Mouse (Mus musculus): ENCODE measurements around the gene Rhbdd1.

The Rhbdd1 gene

DNA sequence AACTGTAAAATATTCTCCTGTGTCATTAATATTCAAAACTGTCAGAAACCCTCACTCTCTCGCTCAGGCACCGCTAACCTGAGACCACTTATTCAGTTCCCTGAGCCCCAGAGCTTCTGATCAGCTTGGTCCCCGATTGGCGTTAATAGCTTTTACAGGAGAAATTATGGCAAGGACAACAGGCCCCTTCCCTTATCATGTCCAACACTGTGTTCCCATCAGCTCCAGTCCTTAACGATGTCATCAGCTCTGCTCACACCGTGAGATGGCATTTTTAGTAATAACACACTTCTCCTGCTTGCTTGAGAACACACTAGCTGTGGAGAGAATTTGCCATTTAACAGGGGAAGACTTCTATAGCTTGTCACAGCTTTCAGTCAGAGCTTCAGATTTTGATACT, 48.2 kb downstream of the Rhbdd1 start:
- DNase-seq (ENCODE audit: low spot score): no peak

DNA sequence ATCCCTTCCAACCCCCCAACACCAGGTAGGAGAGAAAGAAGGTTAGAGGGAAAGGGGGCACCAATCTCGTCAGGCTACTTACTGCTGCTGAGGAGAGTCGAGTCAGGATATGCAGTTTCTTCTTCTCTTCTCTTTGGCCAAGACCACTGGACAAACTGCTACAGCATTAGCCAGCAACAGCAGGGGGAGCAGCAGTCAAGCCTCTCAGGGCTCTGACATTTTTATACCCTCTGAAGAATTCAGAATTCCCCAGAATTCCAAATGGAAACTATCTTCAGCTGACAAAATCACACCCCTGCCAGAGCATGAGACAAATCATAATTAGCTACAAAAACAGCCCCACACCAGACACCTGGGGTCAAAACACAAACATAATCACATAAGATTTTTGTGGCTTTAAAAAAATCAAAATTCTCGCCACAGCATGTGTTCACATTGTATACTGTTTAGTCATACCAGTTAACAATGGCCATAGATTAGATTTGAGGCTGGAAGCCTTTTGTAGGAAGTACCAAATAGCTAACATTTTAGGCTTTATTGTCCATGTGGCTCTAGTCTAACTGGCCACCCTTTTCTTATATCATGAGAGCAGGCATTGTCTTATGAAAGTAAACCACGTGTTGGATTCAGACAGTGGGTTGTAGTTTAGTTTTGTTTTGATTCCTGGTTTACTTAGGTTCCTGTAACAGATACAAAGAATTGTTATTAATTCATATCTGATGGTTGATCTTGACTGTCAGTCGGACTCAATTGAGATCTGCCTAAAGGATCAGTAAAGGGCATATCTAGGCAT, 55.6 kb downstream of the Rhbdd1 start:
- DNase-seq (ENCODE audit: low spot score): no peak

DNA sequence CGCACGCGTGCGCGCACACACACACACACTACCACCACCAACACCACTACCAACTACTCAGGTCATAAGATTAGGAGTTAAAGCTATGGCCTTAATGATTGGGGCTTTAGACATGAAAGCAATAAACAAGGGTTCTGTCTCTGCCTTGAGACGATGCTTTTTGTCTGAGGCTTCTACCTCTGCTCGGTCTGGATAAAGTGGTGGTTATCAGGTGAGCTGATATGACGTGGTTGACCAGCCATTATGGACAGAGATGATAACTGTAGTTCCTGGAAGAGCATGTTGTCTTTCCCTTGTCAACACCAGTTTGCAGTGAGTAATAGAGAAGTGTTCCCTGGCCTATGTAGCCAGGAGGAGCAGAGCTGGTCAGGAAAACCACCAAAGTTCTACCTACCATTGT, 57.7 kb downstream of the Rhbdd1 start:
- DNase-seq (ENCODE audit: low spot score): no peak

DNA sequence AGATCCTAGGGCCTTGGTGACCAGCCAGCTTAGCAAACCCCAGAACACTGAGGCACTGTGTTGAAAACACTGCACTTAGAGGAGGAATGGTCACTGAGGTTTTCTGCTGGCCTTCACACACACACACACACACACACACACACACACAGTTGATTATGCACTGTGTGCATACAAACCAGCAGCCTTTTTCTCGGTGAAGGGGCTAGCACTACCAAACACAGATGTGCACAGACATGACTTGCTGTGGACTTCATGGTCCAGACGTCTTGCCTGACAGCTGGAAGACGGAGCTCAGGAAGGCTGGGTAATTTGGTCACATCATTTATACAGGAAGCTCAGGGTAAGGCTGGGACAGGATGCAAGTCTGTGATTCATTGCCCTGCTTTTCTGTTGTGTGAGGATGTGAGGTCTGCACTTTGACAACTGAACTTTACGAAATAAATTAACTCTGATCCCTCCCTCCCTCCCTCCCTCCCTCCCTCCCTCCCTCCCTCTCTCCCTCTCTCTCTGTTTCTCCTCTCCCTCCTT, 58.6 kb downstream of the Rhbdd1 start:
- DNase-seq (ENCODE audit: low spot score): no peak

DNA sequence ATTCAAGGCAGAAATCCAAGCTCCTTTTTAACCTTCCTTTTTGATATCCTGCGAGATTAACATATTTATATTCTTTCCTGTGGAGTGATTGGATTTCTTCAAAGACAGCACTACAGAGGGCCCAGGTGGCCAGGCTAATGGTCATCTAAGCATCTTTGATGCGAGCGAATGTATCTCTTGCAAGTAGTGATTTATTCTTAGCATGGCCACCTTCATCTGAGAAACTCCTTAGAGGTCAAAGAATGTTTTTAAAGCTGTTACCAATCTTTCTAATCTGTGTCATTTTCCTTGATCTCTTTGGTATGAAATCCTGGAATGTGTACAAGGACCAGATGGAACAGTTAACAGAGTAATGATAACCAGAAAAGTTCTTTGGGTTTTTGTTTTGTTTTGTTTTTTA, 59.2 kb downstream of the Rhbdd1 start:
- no peak for DNase-seq (ENCODE audit: low spot score)

DNA sequence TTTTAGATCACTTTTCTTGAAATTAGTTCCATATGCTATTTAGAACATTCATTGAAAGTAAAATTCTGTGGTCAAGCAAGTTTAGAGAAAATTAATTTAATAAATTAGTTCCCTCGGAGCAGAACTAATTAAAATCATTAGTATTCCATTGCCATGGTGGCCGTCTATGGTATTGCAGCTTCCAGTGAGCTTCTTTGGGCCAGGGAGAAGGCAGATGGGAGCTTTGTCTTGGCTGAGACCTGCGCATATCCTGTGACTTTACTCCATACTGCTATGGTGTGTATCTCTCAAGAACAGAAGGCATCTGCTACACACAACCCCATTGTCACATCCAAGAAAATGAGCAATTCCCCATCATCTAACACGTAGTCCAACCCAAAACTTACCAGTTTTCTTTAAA, 65.7 kb downstream of the Rhbdd1 start:
- DNase-seq (ENCODE audit: low spot score): no peak

DNA sequence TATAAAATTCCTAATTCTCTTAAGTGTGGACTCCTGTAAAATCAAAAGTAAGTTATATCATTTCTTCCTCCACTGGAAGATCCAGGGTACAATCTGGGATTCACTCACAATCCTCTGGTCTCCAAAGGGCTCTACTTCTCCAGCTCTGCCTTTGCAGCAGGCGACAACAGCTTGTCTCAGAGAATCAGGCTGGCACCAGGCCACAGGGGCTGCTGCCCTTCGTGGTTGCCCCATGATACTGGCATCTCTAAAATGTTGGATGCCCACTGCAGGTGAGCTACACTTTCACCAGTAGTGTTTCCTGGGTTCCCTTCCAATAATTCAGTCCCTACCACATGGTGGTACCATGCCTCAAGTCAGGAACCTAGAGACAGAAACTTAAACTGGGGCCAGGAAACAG, 67.9 kb downstream of the Rhbdd1 start:
- no peak for DNase-seq (ENCODE audit: low spot score)

DNA sequence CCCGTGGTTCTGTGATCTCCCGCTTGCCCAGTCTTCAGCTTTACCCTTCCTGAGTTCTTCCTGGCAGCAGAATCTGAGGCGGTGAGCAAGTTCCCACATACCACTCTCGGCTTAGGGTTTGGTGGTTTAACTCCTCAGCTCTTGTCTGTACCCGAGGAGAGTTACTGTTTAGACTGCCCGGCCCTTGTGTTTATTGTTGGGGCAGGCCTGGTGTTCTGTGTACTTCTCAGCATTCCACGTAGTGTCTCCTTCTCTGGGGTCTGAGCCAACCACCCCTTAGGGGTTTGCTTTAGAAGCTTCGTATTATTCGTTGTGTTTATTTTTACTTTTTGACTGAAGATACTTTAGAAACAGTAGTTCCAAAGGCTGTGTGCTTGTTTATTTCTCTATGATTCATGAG, 68.8 kb downstream of the Rhbdd1 start:
- no peak for DNase-seq (ENCODE audit: low spot score)

DNA sequence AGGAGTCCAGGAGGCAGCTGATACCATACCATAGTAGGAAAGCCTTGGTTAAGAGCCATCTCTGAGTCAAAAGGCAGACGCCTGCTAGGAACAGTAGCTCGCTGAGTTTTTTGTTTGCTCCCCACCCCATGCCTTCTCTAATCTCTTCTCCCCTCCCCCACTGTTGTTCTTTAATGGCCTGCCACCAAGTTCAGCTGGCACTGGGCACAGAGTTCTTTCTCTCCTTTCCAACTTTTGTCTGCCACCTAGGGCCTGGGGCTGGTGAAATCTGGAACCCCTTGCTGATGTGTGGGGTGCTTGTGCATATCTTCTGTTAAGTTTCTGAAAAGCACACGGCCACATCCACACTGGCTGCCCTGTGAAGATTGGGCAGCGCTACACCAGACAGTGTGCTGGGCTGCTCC, 69.6 kb downstream of the Rhbdd1 start:
- no peak for DNase-seq (ENCODE audit: low spot score)

DNA sequence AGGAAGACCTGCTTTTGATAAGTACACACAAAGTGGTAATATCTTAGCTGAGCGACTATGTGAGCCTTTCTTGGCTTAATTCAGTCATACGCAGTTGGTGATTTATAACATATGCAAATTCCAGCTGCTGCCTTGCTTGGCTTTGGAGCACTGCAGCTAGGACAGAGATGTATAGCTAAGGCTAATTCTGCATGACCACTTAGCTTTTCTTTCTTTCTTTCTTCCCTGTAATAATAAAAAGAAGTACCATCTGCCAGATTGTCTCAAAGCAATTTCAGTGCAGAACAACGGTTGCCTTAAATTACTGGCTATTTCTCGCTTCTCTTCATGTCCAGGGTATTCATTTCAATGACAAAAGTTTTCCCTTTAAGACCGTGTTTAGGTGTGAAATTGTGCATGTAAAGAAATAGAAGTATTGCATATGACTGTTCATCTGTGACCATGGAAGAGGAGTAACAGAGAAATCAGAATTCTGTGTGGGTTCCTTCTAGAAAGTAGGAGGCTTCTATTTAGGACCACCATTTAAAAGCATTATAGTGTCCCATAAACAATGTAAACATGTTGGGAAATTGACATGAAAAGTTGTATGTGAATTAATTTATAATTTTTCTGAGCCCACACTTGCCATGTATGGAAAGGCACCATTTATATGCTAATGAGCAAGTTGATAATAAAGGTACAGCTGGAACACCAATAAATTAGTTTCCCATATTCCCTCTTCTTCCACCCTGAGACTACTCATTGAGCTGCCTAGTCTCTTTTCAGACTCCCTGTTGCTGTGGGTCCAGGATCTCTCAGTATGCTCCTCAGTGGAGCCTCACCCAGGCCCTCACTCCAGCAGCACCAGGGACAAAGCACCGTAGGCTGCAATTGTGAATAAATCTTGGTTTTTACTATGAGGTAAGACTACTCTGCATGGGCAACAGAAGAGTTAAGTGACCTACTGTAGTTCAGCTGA, 70.8 kb downstream of the Rhbdd1 start:
- DNase-seq (ENCODE audit: low spot score): no peak

DNA sequence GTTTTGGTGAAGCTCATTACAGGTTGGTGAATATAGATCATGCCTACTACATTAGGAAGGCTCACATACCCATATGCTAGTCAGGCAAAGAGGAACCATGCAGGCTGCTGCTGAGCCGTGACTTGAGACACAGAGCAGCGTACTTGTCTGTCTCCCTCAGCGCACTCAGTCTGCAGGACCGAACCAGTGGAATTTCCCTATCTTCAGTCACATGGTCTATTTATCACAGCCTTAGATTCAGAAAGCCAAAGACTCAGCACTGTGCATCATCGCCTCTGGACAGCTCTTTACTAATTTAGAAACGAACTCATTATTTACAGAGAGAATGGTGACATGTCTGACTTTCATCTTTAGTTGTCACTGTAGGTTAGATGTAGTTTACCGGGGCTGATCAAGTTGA, 73.1 kb downstream of the Rhbdd1 start:
- no peak for DNase-seq (ENCODE audit: low spot score)

DNA sequence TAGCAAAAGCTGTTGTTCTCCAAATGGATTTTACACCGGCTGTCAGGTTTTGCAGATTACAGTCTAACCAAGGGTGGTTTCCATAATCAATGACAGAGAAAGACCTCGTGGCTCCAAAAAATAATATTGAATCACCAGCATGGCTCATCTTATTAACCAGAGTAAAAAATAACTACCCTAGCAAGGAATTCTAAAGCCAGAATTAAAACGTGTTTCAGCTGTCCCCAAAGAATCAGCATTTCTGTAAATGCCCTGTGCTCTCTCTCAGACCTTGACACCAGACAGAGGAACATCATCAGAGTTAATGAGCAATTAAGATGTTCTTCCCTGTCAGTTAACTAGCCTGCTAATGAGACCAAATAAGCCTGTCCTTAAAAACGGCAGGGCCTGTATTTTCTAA, 79.1 kb downstream of the Rhbdd1 start:
- DNase-seq (ENCODE audit: low spot score): no peak

DNA sequence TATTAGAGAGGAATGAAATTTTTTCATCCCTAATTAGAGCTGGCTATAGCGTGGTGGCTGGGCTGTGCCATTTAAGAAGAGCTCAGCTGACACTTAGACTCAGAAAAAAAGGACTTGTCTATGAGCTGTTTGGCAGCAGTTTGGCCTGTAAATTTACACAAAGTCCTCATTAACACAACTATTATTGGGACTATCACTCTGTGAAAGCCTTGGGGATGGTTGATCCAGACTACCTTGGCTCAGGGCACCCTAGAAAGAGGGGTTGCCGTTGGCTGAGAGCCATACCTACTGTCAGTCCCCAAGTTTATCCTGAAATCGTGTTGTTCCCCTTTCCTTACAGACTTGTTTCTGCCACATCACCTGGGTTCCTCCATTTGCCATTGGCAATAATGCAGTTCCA, 91.5 kb downstream of the Rhbdd1 start:
- no peak for DNase-seq (ENCODE audit: low spot score)

DNA sequence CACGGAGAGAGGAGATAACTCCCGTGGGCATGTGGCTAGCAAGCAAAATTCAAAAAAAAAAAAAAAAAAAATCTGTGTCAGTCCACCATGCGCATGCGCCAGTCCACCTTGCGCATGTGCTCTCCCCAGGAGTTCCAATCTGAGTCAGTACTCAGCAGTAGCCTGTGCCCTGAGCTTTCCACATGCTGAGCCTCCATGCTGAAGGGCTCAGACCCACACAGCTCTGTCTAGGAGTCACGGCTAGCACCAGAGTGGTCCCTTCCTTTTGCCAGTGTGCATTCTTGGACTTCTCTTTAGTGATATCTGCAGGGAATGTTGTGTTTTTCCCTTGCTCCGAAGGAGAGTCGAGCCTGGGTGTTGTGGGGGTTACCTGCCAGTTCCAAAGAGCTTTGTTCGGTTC, 93.0 kb downstream of the Rhbdd1 start:
- no peak for DNase-seq (ENCODE audit: low spot score)

DNA sequence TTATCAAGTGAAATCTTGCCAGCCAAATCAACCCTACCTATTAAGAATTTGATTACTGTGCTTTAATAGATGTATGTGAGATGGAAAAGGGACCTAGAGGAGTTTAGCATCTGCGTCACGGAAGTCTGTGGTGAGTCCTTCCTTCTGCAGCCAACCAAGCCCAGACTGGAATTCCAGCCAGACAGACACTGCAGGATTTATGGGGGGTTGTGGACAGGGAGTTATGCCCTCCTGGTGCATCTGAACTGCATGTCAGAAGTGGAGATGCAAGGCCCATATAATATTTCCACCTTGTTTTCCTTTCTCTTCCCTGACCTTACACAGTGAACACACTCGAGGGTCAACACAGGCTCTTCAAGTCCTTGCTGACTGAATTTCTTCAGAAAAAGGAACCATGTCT, 94.3 kb downstream of the Rhbdd1 start:
- DNase-seq (ENCODE audit: low spot score): no peak

DNA sequence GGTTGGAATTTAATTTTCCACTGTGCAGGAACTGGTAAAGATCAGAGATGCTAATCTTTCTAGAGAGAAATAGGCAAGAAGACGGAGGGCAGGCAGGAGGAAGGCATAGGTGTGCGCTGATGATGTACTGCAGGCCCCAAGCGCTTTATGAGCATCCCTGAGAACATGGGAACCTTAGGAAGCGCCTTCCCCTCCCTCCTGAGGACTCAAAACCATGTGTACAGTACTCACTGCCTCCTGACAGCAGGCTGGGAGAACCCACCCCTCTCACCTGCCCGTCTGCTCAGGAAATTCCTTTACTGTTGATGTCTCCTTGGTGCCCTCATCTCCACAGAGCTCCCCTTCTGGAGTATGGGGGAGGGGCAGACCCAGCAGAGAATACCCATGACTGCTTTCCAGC, 95.3 kb downstream of the Rhbdd1 start:
- DNase-seq (ENCODE audit: low spot score): no peak

DNA sequence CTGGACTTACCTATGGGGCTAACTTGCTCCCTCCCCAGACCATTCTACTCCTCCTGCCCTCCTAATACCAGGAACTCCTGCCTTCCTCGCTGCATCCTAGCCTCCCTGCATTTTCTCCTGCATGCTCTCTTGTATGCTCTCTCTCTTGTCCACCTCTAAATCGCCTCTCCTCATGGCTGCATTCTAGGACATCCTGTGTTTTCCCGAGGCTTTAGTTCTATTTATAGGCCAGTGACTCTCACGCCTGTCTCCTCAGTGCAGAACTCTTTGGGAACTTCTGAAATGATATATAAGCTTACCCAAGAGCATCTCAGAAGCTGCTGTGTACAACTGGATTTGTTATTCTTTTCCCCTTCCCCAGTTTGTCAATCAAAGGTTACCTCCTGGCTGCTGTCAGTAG, 95.8 kb downstream of the Rhbdd1 start:
- no peak for DNase-seq (ENCODE audit: low spot score)

DNA sequence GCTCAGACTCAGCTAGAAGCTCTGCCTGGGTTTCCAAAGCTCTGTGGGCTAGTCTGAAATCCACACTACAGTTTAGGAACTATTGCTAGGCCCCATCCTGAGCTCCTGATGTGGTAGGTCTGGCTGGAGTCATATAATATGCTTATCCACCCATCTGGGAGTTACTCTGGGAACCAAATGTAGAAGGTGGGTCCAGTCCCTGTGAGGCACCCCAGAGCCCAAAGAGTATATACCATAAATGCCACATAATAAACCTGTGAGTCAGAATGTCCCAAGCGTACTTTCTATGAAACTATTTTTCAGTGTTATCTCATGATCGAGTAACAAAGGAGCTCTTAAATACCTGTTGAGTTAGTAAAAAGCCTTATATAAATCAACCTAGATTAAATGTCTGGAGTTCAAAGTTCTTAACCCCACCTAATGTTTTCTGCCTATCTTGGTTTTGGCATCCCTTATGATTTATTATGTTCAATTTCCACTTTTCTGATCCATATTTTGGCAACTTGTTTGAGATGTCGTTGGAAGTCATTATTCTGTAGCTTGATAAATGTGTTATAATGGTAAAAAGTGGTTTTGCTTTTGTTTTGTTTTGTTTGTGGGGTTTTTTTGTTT, 98.3 kb downstream of the Rhbdd1 start:
- no peak for DNase-seq (ENCODE audit: low spot score)

DNA sequence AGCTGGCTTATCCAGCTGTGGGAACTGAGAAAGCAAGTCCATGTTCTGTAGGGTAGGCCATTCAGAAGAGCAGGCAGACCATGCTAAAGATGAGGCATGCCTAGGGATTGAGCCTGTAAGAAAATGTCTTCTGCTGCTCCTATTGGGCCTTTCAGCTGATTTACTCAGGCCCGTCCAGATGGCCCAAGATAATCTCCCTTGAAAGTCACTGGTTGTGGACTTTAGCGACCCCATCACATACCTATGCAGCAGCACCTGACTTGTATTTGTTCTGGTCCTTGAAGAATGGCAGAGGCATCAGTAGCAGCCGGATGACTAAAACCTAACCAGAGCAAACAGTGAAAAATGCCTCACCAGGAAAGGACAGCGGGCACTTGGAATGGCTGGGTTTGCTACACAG, 99.4 kb downstream of the Rhbdd1 start:
- no peak for DNase-seq (ENCODE audit: low spot score)

DNA sequence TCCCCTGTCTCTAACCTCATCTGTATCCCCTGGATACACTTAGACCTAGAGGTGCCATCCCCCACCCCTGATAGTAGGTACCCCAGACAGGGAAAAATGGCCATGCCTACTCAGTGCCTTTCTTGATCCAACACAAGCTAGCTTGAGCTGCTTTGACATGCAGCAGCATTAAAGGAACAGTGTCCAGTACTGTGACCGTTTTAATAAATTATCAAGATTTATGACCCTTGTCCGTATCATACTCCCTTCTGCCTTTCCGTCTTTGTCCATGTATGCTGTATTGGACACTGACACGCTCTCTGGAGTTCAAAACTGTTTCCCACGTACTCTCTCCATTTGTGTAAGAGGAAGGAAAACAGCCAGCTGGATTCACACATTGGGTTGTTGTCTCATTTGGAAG, 111.5 kb downstream of the Rhbdd1 start:
- no peak for DNase-seq (ENCODE audit: low spot score)

DNA sequence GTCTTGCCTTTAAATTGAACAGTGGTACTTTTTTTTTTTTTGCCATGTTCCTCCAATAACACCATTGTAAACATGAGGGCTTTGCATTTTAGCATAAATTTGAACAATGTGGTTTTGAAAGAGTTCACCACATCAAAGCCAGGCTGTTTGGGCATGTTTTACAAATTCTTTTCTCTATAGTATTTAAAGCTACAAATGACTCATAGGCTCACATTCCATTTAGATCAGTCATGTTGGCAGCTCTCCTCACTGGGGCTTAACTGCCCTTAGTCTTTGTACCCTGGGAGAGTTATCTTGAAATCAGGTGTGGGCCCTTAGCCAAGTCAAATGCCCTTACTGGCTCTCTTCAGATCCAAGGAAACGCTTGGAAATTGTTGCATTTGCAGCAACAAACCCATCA, 112.8 kb downstream of the Rhbdd1 start:
- no peak for DNase-seq (ENCODE audit: low spot score)

DNA sequence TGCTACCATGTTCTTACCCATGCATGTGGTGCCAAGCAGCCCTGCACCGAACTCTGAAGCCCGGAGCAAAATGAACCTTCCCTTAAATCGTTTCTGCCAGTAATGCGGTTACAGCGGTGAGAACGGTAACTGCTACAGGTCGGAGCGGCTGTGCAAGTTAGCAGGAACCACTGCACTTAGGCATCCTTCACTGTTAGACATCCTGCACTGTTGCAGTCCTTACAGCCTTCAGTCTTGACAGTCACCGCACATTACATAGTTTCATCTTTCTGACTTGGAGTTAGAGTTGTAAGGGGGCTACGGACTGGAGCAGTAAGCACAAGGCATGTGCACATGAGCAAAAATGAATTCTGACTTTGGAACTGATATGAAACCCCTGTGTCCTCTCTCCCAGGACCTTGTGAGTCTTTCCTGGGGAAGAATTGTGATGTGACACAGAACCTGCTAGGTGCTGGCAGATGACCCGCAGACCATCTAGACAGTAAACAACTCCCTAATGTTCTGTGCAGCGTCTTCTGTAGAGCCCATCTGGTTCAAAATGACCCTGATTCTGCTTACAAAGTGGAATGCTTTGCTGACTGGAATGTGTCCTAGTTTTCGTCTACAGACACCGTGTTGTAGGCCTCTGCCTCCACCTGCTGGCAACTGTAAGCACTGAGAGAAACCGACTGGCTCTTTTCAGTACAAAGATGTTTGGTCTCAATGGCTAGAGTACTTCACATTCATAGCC, 116.8 kb downstream of the Rhbdd1 start:
- peak; percentile 70 for DNase-seq (ENCODE audit: low spot score)
